Mouse (Mus musculus): ENCODE measurements around the gene Taok2.

The Taok2 gene

DNA sequence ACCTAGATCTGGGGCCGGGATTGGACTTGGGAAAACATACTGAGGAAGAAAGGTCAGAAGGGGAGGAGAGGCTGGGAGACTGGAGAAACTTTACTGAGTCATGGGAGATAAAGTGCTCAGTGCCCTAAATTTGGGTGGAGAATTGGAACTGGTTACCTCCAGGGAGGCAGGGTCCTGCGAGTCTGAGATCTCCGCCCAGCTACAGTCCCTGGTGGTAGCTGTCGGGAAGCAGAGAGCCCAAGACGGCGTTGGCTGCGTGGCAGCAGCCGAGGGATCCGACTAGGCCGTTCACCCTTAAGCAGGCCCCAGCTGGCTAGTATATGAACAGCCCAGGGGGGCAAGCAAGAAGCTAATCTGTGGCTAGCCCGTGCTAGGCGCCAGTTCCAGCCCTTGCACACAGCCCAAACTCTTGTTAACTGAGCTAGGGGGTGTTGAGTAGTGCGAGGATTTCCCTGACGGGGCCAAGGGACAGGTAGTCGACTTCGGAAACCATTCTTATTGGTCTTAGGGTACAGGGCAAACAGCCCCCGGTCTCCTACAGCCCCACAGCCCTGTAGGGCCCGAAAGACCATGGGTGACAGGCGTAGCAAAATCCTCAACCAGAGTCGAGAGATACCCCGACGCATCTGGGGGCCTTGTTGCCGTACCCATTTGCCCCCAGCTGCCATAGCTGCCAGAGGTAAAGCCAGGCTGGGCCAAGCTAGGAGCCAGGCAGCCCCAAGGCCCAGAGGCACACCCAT, 14.6 kb downstream of the Taok2 start:
- no peak for DNase-seq

GRCm38 (mm10) chr7:126868003-126868402, 16.5 kb downstream of the Taok2 start:
- no peak for DNase-seq

- no peak for DNase-seq
Observed at GRCm38 (mm10) chr7:126867534-126867933, 17.0 kb downstream of the Taok2 start.

- DNase-seq = no peak
Observed at GRCm38 (mm10) chr7:126863791-126864190, 20.7 kb downstream of the Taok2 start.

- DNase-seq = peak; percentile 96
Observed at GRCm38 (mm10) chr7:126862147-126862784, 22.2 kb downstream of the Taok2 start, which contains the start of gene Ino80e. Ino80e (minus strand) TSS chr7:126862377.

GRCm38 (mm10) chr7:126861429-126862130, 22.9 kb downstream of the Taok2 start, which contains the start of gene Hirip3:
Hirip3 (plus strand) TSS chr7:126861972.
- DNase-seq = peak; percentile 96

DNA sequence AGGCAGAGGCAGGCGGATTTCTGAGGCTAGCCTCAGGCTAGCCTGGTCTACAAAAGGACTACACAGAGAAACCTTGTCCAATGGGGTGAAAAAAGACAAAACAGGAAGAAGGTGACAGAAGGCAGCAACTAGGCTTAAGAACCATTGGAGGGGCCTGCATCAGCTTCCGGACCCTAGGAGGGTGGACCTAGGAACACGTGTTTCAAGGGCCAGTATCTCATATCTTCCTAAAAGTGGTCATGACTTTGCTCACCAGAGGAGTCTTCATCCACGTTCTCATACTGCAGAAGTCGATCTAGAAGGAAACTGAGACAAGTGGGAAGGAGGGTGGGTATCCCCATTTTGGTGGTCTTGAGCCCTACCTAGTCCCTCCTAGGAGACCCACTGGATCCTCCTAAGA, 23.5 kb downstream of the Taok2 start:
- no peak for DNase-seq

- no peak for DNase-seq
Observed at GRCm38 (mm10) chr7:126856741-126857420, 27.6 kb downstream of the Taok2 start.

GRCm38 (mm10) chr7:126855641-126856040, 28.9 kb downstream of the Taok2 start:
- no peak for DNase-seq

GRCm38 (mm10) chr7:126853454-126853853, 31.0 kb downstream of the Taok2 start:
- DNase-seq = peak; percentile 77

- no peak for DNase-seq
Observed at GRCm38 (mm10) chr7:126851192-126851591, 33.3 kb downstream of the Taok2 start.

- DNase-seq = no peak
Observed at GRCm38 (mm10) chr7:126850161-126850560, 34.3 kb downstream of the Taok2 start.

GRCm38 (mm10) chr7:126848794-126849193, 35.7 kb downstream of the Taok2 start:
- DNase-seq = no peak

- no peak for DNase-seq
Observed at GRCm38 (mm10) chr7:126847421-126848398, 36.8 kb downstream of the Taok2 start.

GRCm38 (mm10) chr7:126847116-126847420, 37.4 kb downstream of the Taok2 start, which contains the start of gene Doc2a:
Doc2a (plus strand) TSS chr7:126847416.
- DNase-seq = no peak

DNA sequence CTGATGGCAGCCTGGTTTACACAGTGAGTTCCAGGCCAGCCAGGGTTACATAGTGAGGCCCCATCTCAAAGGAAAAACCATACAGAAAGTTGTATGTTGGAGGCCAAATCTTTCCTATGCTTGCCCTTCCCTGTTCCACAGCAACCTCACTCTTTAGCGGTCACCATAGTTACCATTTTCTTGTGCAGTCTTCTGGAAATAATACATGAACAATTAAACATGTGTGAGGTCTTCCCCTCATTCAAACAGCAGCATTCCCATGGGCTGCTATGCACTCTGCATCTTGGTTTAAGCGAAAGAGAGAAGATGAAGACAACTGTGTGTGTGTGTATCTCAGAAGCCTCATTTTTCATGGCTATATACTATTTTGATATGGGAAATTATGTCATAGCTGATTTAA, 39.0 kb downstream of the Taok2 start:
- no peak for DNase-seq

- no peak for DNase-seq
Observed at GRCm38 (mm10) chr7:126843276-126843675, 41.2 kb downstream of the Taok2 start.

GRCm38 (mm10) chr7:126833294-126833693, 51.2 kb downstream of the Taok2 start:
- no peak for DNase-seq

GRCm38 (mm10) chr7:126832036-126832598, 52.4 kb downstream of the Taok2 start:
- peak; percentile 88 for DNase-seq

DNA sequence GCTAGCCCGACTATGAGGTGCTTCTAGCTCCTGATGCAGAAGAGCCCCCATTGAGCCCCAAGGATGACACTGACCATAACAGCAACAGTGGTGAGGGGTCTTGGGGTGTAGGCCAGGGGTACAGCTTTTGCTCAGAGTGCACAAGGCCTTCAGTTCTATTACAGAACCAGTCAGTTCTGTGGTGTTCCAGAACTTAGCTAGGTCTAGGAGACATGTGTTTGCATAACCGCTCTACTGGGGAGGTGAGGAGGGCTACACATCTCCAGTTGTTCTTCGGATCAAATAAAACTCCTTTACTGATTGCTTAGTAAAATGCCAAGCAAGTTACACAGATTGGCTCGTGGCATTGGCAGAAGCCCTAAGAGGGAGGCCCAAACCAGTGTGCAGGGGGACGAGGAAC, 53.0 kb downstream of the Taok2 start, which contains the start of gene 4930451I11Rik:
4930451I11Rik (minus strand) TSS at position 101 of the 400 bp plus-strand sequence.
- DNase-seq = no peak

GRCm38 (mm10) chr7:126825952-126826351, 58.6 kb downstream of the Taok2 start:
- DNase-seq = no peak

Measured in kidney, postnatal 14 days (tissue).